Mouse (Mus musculus) E14TG2a.4 (cell line): Measurements from ENCODE around the gene Brf1.

Experiments
- CTCF ChIP-seq: conservative IDR thresholded peaks from 2 replicates; pipeline ENCODE4 v1.5.1; 2014; ENCODE audit warnings: low read length
- NANOG ChIP-seq: IDR thresholded peaks from 2 replicates; pipeline ENCODE4 v1.6.1; 2014; ENCODE audit warnings: borderline replicate concordance, low read length, mixed read lengths

- TF ChIP-seq CTCF = no peak
- TF ChIP-seq NANOG = no peak
Measured at GRCm38 (mm10) chr12:113049836-113050235, 49.3 kb upstream of the Brf1 start.
